8 mouse cellular contexts compared by ENCODE assay signal in the genomic region with DNA sequence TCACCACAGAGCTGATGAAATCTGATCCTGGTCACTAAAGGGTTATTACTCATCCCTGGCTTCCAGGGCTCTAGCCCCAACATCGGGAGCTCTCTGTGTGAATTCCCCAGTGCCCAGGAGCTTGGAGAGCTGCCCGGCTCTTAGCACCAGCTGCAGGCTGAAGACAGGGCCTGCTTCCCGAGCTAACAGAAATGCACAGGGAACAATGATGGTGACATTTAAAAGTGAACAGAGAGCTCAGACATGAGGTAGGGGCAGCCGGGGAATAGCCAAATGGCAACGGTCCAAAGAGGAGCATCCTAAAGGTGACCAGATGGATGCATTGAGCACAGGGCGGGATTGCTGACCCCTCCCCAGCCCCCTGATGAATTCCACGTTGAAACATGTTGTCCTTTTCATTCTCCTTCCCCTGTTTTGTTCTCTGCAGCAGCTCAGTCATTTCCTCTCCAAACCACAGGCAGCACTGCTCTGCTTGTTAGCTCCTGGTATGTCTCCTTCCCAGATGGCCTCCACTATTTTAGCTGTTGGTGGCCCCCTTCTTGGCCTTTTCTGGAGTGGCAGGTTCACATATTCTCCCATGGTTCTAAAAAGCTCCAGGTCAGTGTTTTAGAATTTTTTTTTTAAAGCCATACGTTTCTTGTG. TPM values are rescaled to one million over a fixed set of nuclear protein-coding genes. Genes with fewer than 3 reads are reported as not detected.
DNase-seq lines count a peak whose midpoint lies in the region; ATAC-seq and TF ChIP-seq lines count a peak whose summit lies in the region.

No protein-coding gene starts in this region.

- no peaks in the 10 kb centered on the region for H3K27me3 ChIP-seq in forebrain, postnatal 0 days (ENCODE audit: insufficient read depth, low read length)
- H3K27me3 ChIP-seq in hindbrain, embryonic 16.5 days (replicated peaks; ENCODE audit: control insufficient read depth, insufficient read depth, low read length): no peaks in the 10 kb centered on the region
- no peaks in the 10 kb centered on the region for H3K27me3 ChIP-seq in neural tube, embryonic 15.5 days (replicated peaks)

- peak; percentile 19 for DNase-seq in cerebellum, adult 11 months
- DNase-seq in 416B (ENCODE audit: low read depth): peak; percentile 57
- peak; percentile 70 for DNase-seq in forebrain, postnatal 0 days
- DNase-seq in urinary bladder, adult 2 months (ENCODE audit: low spot score): no peak
- DNase-seq in adrenal gland, adult 8-10 months: no peak

- H3K36me3 ChIP-seq in forebrain, postnatal 0 days (ENCODE audit: insufficient read depth): peaks cover 37% of the 10 kb centered on the region
- H3K36me3 ChIP-seq in hindbrain, embryonic 16.5 days (ENCODE audit: control insufficient read depth, insufficient read depth, low read length): peaks cover 22% of the 10 kb centered on the region
- peaks cover 41% of the 10 kb centered on the region for H3K36me3 ChIP-seq in neural tube, embryonic 15.5 days

- no peak for ATAC-seq in cerebellum, adult (ENCODE audit: insufficient number of reproducible peaks, low FRiP score, low TSS enrichment)
- peak; percentile 88 for ATAC-seq in forebrain, postnatal 0 days
- peak; percentile 84 for ATAC-seq in hindbrain, embryonic 16.5 days
- ATAC-seq in neural tube, embryonic 15.5 days (ENCODE audit: low FRiP score): peak; percentile 67

- H3K4me3 ChIP-seq in forebrain, postnatal 0 days (ENCODE audit: low read depth, low read length): no peak overlapping the region
- H3K4me3 ChIP-seq in hindbrain, embryonic 16.5 days (ENCODE audit: low read length): no peak overlapping the region
- no peak overlapping the region for H3K4me3 ChIP-seq in neural tube, embryonic 15.5 days (replicated peaks)

- peak overlapping the region; percentile 71 for H3K27ac ChIP-seq in forebrain, postnatal 0 days (ENCODE audit: low read depth, low read length)
- H3K27ac ChIP-seq in hindbrain, embryonic 16.5 days (ENCODE audit: low read depth, low read length): peak overlapping the region; percentile 74
- peak overlapping the region; percentile 78 for H3K27ac ChIP-seq in neural tube, embryonic 15.5 days (replicated peaks)

- WGBS in forebrain, postnatal 0 days: 36% methylated on average over 8 of the region's 8 CpGs
- 21% methylated on average over 8 of the region's 8 CpGs for WGBS in hindbrain, embryonic 16.5 days
- 31% methylated on average over 8 of the region's 8 CpGs for WGBS in neural tube, embryonic 15.5 days

- no peak overlapping the region for H3K4me2 ChIP-seq in forebrain, postnatal 0 days (ENCODE audit: low read depth)
- H3K4me2 ChIP-seq in hindbrain, embryonic 16.5 days (ENCODE audit: low read length): no peak overlapping the region
- H3K4me2 ChIP-seq in neural tube, embryonic 15.5 days: no peak overlapping the region

- H3K4me1 ChIP-seq in forebrain, postnatal 0 days (ENCODE audit: insufficient read depth): no peaks in the 10 kb centered on the region; the same call in 1 of the 2 replicates
- H3K4me1 ChIP-seq in hindbrain, embryonic 16.5 days (ENCODE audit: control insufficient read depth, insufficient read depth, low read depth, low read length): peaks cover 11% of the 10 kb centered on the region
- peaks cover 15% of the 10 kb centered on the region for H3K4me1 ChIP-seq in neural tube, embryonic 15.5 days

- H3K9ac ChIP-seq in forebrain, postnatal 0 days: no peak overlapping the region
- H3K9ac ChIP-seq in hindbrain, embryonic 16.5 days (ENCODE audit: low read depth, low read length): peak overlapping the region; percentile 20; the same call in 1 of the 2 replicates
- H3K9ac ChIP-seq in neural tube, embryonic 15.5 days (replicated peaks): no peak overlapping the region

- H3K9me3 ChIP-seq in forebrain, postnatal 0 days (ENCODE audit: low read length): no peaks in the 10 kb centered on the region
- H3K9me3 ChIP-seq in hindbrain, embryonic 16.5 days (ENCODE audit: control insufficient read depth, low read length): no peaks in the 10 kb centered on the region
- no peaks in the 10 kb centered on the region for H3K9me3 ChIP-seq in neural tube, embryonic 15.5 days (replicated peaks)

- TF ChIP-seq CTCF in forebrain, postnatal 0 days (IDR thresholded peaks at IDR 0.05; ENCODE audit: low read depth): 0 out of 2 replicates have a peak, but pooled peaks have one; percentile 6

RNA-seq across cellular contexts. Expression of a gene that starts 58.4 kb away (rescaled TPM):
- total RNA-seq in forebrain, postnatal 0 days (2014; rRNA removed): 222 and 264 TPM in 2 replicates
- 199 and 217 TPM in 2 replicates for polyA plus RNA-seq in forebrain, postnatal 0 days (2015; fragmentation: Nextera tagmentation; extraction: Ambion mirVana)
- polyA plus RNA-seq in hindbrain, embryonic 16.5 days (2015; fragmentation: Nextera tagmentation; extraction: Ambion mirVana): 237 and 243 TPM in 2 replicates
- polyA plus RNA-seq in neural tube, embryonic 15.5 days (2015; fragmentation: Nextera tagmentation; extraction: Ambion mirVana): 203 and 231 TPM in 2 replicates
- polyA plus RNA-seq in urinary bladder, adult 2 months (2012; rRNA removed): 39.2 and 45.7 TPM in 2 replicates
- 10 to 100 TPM; 69.0 to 90.4 (median 76.6) TPM for total RNA-seq in adrenal gland, adult 8-10 months (2022)

Comparison
In these comparisons a context has a peak if more than half of its experiments do, and no peak if none do; other contexts are left out.
1. DNase-seq: peak in cerebellum, adult 11 months (single experiment), 416B (single experiment) and forebrain, postnatal 0 days (single experiment); none in urinary bladder, adult 2 months (single experiment) and adrenal gland, adult 8-10 months (single experiment).
2. Peak in every context shown above with its lines, with median percentiles within 50 percentile points of each other: H3K27ac ChIP-seq.